Mouse (Mus musculus): ENCODE measurements at regions not wholly inside any gene's neighbourhood (a gene's known extent, or its start where the extent isn't known, plus 50 kb on each side); places are given as distances from the start of the nearest gene placed in this dataset.

- Histone ChIP-seq H3K4me3 (ENCODE audit: control insufficient read depth in 1 of 2, insufficient read depth in 1 of 2, low read depth in 2 of 2, low read length in 2 of 2) (no peak overlapping the region), H3K36me3 (ENCODE audit: control insufficient read depth in 1 of 2, insufficient read depth in 2 of 2, low read length in 2 of 2) (no peaks in the 10 kb centered on the region), H3K9me3 (replicated peaks; ENCODE audit: insufficient read depth, low read length) (no peaks in the 10 kb centered on the region), H3K4me1 (ENCODE audit: control insufficient read depth in 1 of 2, insufficient read depth in 2 of 2, low read length in 2 of 2) (no peaks in the 10 kb centered on the region), H3K27me3 (ENCODE audit: control insufficient read depth in 1 of 2, insufficient read depth in 2 of 2, low read length in 2 of 2) (no peaks in the 10 kb centered on the region), H3K27ac (ENCODE audit: control insufficient read depth, low read depth, low read length) (no peak overlapping the region), H3K9ac (ENCODE audit: control insufficient read depth, low read depth, low read length, poor library complexity, severe bottlenecking) (no peak overlapping the region), H3K79me2 (ENCODE audit: control insufficient read depth, insufficient read depth, low read length, poor library complexity) (no peaks in the 10 kb centered on the region)
- TF ChIP-seq KAT2A (conservative IDR thresholded peaks at IDR 0.05; ENCODE audit: low read depth, low read length) (no peak), GATA1 (IDR thresholded peaks at IDR 0.05; ENCODE audit: low read depth, low read length) (no peak), EP300 (IDR thresholded peaks at IDR 0.05; ENCODE audit: low read depth in 1 of 2, low read length in 2 of 2) (no peak), ZKSCAN1 (IDR thresholded peaks at IDR 0.05; ENCODE audit: low read depth, low read length) (no peak), CHD2 (IDR thresholded peaks at IDR 0.05; ENCODE audit: low read length) (no peak), POLR2AphosphoS2 (IDR thresholded peaks at IDR 0.05; ENCODE audit: low read length) (no peak)
- DNase-seq (ENCODE audit: low read depth, low spot score) = no peak
These were observed 327.2 kb upstream of the Gm10131 start for GRCm38 (mm10) chr8:34438771-34439170.

GRCm38 (mm10) chr8:34431985-34432384 lies 320.4 kb upstream of the Gm10131 start:
- no peak overlapping the region for H3K4me3 ChIP-seq (ENCODE audit: control insufficient read depth in 1 of 2, insufficient read depth in 1 of 2, low read depth in 2 of 2, low read length in 2 of 2)
- no peak overlapping the region for H3K27ac ChIP-seq (ENCODE audit: control insufficient read depth, low read depth, low read length)
- H3K36me3 ChIP-seq (ENCODE audit: control insufficient read depth in 1 of 2, insufficient read depth in 2 of 2, low read length in 2 of 2) = no peaks in the 10 kb centered on the region
- no peak for DNase-seq (ENCODE audit: low read depth, low spot score)
- H3K4me1 ChIP-seq (ENCODE audit: control insufficient read depth in 1 of 2, insufficient read depth in 2 of 2, low read length in 2 of 2) = no peaks in the 10 kb centered on the region
- no peaks in the 10 kb centered on the region for H3K27me3 ChIP-seq (ENCODE audit: control insufficient read depth in 1 of 2, insufficient read depth in 2 of 2, low read length in 2 of 2)
- no peak overlapping the region for H3K9ac ChIP-seq (ENCODE audit: control insufficient read depth, low read depth, low read length, poor library complexity, severe bottlenecking)
- no peaks in the 10 kb centered on the region for H3K79me2 ChIP-seq (ENCODE audit: control insufficient read depth, insufficient read depth, low read length, poor library complexity)
- TF ChIP-seq RCOR1 (IDR thresholded peaks at IDR 0.05; ENCODE audit: low read depth, low read length) (no peak), EP300 (IDR thresholded peaks at IDR 0.05; ENCODE audit: low read depth in 1 of 2, low read length in 2 of 2) (no peak), MYC (IDR thresholded peaks at IDR 0.05; ENCODE audit: low read depth, low read length) (no peak), ZKSCAN1 (IDR thresholded peaks at IDR 0.05; ENCODE audit: low read depth, low read length) (no peak), HCFC1 (IDR thresholded peaks at IDR 0.05; ENCODE audit: low read depth, low read length) (no peak), MXI1 (IDR thresholded peaks at IDR 0.05; ENCODE audit: low read depth, low read length) (no peak), ZC3H11A (IDR thresholded peaks at IDR 0.05; ENCODE audit: low read depth, low read length) (no peak), MYB (IDR thresholded peaks at IDR 0.05; ENCODE audit: low read depth, low read length) (no peak), E2F4 (IDR thresholded peaks at IDR 0.05; ENCODE audit: borderline replicate concordance, low read depth, low read length) (no peak), ZMIZ1 (IDR thresholded peaks at IDR 0.05; ENCODE audit: low read depth, low read length) (no peak), ELF1 (IDR thresholded peaks at IDR 0.05; ENCODE audit: low read depth, low read length) (no peak), USF2 (IDR thresholded peaks at IDR 0.05; ENCODE audit: borderline replicate concordance in 1 of 2, insufficient read depth in 1 of 2, low read depth in 1 of 2, low read length in 2 of 2) (no peak), GABPA (IDR thresholded peaks at IDR 0.05; ENCODE audit: low read depth, low read length) (no peak), TBP (IDR thresholded peaks at IDR 0.05; ENCODE audit: low read depth, low read length) (no peak), NRF1 (IDR thresholded peaks at IDR 0.05; ENCODE audit: insufficient read depth, low read depth, low read length, poor library complexity, severe bottlenecking) (no peak), RAD21 (IDR thresholded peaks at IDR 0.05; ENCODE audit: low read depth, low read length) (no peak)
- H3K9me3 ChIP-seq (replicated peaks; ENCODE audit: insufficient read depth, low read length) = no peaks in the 10 kb centered on the region

All from MEL (cell line).